ENCODE assay signal across 35 mouse cellular contexts in the genomic region with DNA sequence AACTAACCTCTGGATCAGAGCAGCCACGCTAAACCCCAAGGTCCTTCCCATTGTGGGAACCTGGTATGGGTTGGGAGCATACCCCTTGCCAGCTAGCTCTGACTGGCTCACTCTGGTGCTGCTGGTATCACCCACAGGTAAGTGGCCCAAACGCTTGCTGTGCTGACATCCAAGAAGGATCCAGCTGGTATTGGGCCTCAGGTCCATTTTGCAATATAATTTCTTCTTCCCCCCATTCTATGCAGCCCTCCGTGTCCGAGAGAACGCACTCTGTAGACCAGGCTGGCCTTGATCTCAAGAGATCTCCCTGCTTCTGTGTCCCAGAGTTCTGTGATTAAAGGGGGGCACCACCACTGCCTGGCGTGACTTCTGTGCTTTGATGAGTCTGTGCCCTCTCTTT.
"Had no signal": no experiment of that assay in that cellular context is flagged by ENCODE, and none has a peak within 500 bp of the region (broad histone marks: within the 10 kb centered on the region; RNA-seq: fewer than 3 reads in every experiment).

No protein-coding gene starts in this region.

- H3K4me3 ChIP-seq: heart, embryonic 12.5 days; heart, embryonic 13.5 days; heart, embryonic 15.5 days; hindbrain, embryonic 10.5 days; hindbrain, embryonic 12.5 days; hindbrain, embryonic 13.5 days; hindbrain, embryonic 15.5 days; intestine, embryonic 15.5 days; kidney, embryonic 15.5 days; layer of hippocampus, adult 2 months; left cerebral cortex, adult 2 months had no signal

- H3K27me3 ChIP-seq: heart, embryonic 12.5 days; heart, embryonic 13.5 days; heart, embryonic 15.5 days; hindbrain, embryonic 12.5 days; hindbrain, embryonic 13.5 days; hindbrain, embryonic 15.5 days; intestine, embryonic 15.5 days; kidney, embryonic 15.5 days had no signal

- H3K27ac ChIP-seq: heart, embryonic 13.5 days; heart, embryonic 15.5 days; hindbrain, embryonic 10.5 days; hindbrain, embryonic 12.5 days; hindbrain, embryonic 13.5 days; hindbrain, embryonic 14.5 days; hindbrain, embryonic 15.5 days; hindbrain, postnatal 0 days; intestine, embryonic 15.5 days; kidney, embryonic 15.5 days; kidney, postnatal 0 days; layer of hippocampus, adult 2 months; left cerebral cortex, adult 2 months had no signal

- DNase-seq: heart, postnatal 10 days; heart, postnatal 14 days; heart, postnatal 36 days; heart, postnatal 4 days; kidney, adult 11 months; kidney, adult 18-20 months; kidney, adult 2 months; kidney, adult 8-10 months; kidney, adult 9 months; kidney, postnatal 10 days; kidney, postnatal 14 days; kidney, postnatal 25 days; kidney, postnatal 36 days; kidney, postnatal 4 days; layer of hippocampus, adult 9-11 months; layer of hippocampus, postnatal 36 days had no signal

- ATAC-seq: hindbrain, embryonic 16.5 days; hindbrain, postnatal 0 days; inflammation-experienced regulatory T-cells, adult 6 months; intestine, embryonic 15.5 days; intestine, embryonic 16.5 days; intestine, postnatal 0 days had no signal

- H3K9me3 ChIP-seq: heart, embryonic 12.5 days; heart, embryonic 13.5 days; heart, embryonic 15.5 days; hindbrain, embryonic 10.5 days; hindbrain, embryonic 12.5 days; hindbrain, embryonic 15.5 days; intestine, embryonic 15.5 days; kidney, embryonic 15.5 days had no signal

- H3K9ac ChIP-seq: heart, embryonic 12.5 days; heart, embryonic 13.5 days; heart, embryonic 15.5 days; hindbrain, embryonic 12.5 days; hindbrain, embryonic 13.5 days; hindbrain, embryonic 14.5 days; hindbrain, embryonic 15.5 days; intestine, embryonic 15.5 days; kidney, embryonic 15.5 days had no signal

- H3K4me2 ChIP-seq: heart, embryonic 11.5 days; heart, embryonic 12.5 days; heart, embryonic 13.5 days; heart, embryonic 15.5 days; hindbrain, embryonic 12.5 days; hindbrain, embryonic 13.5 days; hindbrain, embryonic 14.5 days; hindbrain, embryonic 15.5 days; intestine, embryonic 15.5 days; kidney, embryonic 15.5 days had no signal
